Mouse (Mus musculus) CD4-positive helper T cell, adult 2 months (primary cell): ENCODE measurements around the gene Tpt1.
"Not testable (repeated sequence)": the region's sequence is repeated elsewhere in the genome, so short reads cannot be mapped to it uniquely, and the experiment has no call there.

Source experiments
- DNase-seq: peaks from one replicate; pipeline ENCODE4 v3.0.0-alpha.2; 2012; ENCODE audit warnings: low read depth, missing footprints, low spot score

Tpt1 gene

DNA sequence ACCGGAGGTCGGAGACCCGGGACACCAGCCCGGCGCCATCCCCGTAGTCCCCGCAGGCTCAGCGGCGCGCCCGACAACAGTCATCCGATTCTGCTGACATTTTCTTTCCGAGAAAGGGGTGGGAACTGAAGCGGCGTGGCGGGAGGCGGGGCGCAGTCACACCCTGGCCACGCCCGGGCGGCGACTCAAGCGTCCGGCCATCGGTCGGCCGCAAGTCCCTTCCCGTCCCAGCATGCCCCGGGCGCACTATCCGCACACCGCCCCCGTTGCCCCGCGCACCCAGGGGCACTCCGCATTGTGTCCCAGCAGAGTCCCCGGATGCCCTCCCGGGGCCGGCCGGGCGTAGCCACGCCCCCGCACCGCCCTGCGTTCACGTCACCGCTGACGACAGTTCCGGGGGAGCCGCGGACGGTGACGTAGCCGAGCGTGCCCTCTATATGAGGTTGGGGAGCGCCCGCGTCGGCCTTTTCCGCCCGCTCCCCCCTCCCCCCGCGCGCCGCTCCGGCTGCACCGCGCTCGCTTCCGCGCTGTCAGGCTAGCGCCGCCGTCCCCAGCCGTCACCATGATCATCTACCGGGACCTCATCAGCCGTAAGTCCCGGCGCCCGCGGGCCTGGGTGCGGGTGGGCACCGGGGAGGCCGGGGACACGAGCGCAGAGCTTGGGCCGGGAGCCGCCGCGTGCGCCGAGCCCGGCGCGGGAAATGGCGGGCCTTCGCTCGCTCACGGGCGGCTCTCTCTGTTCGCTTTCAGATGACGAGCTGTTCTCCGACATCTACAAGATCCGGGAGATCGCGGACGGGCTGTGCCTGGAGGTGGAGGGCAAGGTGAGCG is at the start of gene Tpt1:
Gene Tpt1 (plus strand): TSS at position 227 of the 831 bp plus-strand sequence.
- DNase-seq = peak; percentile 99

DNA sequence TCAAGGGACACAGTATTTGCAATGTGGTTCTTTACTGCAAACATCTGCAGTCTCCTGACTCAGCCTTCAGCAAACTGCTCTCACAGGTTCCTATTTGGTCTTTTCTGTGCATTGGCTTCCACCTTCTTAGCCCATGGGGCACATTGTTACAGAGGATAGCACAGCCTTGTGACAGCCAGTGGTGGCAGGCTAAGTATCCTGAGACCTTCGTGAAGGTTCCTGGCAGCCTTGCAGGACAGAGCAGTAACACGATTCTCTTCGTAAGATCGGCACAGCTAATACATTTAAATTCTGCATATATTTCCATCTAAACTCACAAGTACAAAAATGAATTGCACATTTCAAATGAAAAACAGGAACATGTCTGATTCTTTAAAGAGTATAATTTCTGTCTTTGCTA is 49.0 kb upstream of the Tpt1 start:
- DNase-seq = no peak

DNA sequence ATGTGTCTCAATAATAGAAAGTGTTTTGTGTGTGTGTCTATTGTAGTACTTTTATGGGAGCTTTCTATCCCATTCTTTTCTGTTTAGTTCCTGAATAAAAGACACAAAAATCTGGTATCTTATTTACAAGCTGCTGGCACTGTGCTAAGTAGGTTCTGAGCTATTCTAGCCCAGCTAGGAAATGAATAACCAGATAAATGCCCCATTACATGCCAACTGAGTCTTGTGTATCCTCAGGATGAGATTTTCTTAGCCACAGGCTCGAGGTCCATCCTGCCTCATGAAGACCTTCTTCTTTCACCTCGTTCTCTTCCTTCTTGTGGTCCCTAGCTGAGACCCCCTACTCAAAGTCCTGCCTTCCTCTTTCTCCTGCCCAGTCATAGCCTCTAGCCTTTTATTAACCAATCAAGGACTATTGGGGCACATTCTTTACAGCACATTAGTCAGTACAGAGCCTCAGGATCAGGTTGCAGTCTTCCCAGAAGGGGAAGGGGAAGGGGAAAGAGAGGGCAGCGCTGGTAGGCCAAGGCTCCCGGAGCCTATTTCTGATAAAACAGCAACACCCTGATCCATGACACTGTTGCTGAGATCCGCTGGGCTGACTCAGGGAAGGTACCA is 47.0 kb upstream of the Tpt1 start:
- DNase-seq = no peak

DNA sequence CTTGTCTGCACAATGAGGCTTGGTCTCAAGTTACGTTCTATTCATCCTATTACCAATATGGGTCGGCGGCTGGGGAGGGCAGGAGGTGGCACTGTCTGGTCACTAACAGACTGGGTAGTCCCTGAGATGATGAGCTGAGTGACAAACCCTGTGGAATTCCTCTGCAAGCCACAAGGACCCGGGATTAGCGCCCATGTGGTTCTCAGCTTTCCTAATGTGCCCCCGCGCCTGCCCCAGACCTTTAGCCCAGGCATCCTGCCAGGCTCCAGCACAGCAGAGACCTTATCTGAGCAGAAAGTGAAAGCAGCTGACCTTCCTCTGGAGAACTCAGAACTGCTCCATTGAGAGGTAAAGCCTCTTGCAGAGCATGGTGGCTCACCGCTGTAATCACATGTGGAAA is 37.1 kb upstream of the Tpt1 start:
- no peak for DNase-seq

DNA sequence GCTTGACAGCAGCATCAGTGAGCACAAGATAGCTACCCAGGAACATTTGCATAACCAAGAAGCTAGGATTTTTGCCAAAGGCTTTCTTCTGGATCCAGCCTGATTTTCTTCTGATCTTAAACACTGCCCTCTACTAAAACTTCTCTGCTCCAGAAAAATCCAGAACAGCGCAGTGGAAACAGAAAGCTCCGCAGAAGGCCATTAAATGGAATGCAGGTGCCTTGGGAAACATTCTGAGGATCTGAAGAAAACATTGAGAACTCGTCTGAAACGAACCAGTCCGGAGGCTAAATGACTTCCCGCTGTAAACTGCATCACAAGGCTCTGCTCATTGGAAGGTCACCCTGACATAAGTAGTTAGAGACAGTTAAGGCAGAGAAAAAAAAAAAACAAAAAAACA is 35.0 kb upstream of the Tpt1 start:
- no peak for DNase-seq

DNA sequence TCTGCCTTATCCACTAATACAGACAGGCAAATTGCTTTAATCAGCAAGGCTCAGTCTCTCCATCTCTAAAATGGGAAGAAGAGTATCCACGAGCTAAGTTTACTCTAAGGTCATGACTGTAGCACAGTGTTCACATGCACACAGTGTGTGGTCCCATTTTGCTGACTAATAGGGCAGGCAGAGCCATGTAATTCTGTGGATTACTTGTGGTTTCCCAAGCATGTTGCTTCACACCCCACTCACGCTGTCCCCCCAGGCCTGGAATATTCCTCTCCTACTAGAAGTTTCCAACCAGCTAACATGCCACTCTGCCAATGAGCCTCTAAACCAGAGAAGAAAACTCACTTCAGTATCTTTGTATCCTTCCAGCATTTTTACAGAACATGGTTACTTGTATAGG is 26.4 kb upstream of the Tpt1 start:
- DNase-seq = no peak

DNA sequence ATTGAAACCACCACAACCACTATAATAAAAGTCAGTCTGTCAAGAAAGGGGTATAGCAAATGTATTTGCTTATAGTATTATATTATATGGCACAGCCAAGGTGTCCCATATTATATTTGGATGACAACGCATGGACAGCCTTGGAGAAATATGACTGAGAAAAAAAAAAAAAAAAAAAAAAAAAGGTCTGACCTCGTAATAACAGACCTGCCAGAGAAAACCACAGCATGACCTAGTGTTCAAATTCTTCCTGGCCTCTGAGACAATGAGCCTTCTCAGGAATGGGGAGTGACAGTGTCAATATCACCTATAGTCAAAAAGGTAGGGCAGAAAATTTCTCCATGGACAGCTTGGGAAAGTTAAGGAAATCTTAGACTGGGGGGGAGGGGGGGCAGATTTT is 25.6 kb upstream of the Tpt1 start:
- no peak for DNase-seq

DNA sequence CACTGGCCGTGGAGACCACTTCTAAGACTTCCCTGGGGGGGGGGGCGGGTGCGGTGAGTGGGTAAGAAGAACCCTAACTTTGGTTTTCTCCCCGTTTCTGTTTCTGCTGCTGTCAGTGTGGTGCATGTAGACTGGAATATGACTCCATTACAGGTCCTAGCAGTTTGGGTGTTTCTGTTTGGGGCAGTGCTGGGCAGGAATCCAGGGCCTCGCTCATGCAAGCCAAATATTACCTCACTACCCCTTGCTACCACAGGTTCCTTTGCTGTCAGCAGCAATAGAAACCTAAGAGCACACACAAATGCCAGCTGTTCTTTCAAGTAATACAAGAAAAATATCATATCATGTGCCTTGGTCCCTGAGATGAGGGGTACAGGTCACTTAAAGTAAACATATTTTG is 24.9 kb upstream of the Tpt1 start:
- peak; percentile 23 for DNase-seq

DNA sequence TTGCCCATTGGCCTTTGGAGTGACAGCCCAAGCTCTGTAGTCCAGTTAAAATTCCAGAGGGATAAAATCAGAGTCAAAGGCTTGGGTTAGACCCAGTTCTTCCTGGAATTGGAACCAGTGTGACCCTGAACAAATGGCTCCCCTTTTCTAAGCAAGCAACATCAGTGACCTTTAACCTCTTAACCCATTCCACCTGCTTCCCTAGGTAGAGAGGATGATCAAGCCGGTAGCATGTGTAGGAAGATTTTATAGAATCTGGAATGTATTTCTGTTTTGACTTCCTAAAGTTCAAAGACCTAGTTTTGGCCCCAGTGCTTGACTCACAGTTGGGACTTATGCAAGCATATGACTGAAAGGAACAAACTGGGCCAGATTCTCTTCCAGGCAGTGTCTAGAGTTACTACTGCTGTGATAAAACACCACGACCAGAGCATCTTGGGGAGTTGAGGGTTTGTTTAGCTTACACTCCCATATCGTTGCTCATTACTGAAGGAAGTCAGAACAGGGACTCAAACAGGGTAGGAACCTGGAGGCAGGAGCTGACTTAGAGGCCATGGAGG is 18.0 kb upstream of the Tpt1 start:
- DNase-seq = no peak

DNA sequence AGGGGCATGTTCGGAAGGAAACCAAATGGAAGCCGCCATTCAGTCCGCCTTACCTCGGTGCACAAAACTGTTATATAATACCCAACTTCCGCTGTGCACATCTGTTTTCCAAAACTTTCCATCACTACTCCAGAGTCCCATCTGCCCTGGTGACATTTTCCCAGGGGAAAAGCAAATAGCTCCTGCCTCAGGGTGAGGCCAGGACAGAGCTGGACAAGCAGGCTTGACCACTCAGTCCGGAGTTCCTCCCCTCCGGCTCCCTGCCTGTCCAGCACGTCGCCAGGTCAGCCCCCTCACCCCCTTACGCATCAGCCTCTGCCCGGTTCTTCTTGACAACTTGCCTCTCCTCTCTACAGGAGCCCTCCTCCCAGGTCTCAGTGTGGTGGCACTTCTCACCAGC is 16.7 kb upstream of the Tpt1 start:
- DNase-seq = no peak

DNA sequence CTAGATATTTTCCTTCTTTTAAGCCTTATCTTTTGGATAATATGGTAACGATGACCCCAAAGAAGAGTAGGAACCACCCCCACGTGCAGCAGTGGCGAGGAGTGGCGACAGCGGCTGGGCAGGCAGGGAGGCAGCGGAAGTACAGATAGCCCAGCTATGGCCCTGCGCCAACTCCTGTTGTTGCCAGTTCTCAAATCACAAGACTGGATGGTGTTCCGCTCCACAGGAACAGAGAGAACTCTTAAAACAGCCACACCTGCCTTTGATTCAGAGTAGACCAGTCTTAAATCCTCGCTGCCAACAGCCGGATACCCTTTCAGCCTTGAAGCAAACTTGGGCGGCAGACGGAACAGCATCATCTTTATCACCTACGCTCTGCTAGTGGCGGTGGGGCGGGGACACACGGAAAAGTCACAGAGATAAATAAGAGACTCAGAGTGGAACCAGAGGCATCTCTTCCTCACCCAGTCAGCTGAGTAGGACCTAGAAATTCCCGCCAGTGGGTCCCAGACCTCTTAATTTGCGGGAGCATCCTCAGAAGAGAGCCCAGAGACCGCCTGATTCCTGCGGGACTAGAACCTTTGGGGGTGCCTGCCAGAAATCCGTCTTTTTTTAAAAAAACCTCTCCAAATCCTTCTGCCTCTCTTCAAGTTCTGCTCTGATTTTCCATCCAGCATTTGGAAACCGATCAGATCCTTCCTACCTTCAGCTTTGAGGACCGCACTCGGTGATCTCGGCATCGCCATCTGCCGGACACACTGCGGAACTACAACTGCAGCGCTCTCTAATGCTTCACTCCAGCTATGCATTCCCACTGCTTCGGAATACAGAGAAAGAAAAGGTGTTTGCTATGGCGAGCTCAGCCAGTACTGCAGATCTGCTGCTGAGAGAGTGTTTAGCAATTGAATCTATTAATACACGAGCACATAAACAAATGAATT is 15.8 kb upstream of the Tpt1 start:
- peak; percentile 78 for DNase-seq

DNA sequence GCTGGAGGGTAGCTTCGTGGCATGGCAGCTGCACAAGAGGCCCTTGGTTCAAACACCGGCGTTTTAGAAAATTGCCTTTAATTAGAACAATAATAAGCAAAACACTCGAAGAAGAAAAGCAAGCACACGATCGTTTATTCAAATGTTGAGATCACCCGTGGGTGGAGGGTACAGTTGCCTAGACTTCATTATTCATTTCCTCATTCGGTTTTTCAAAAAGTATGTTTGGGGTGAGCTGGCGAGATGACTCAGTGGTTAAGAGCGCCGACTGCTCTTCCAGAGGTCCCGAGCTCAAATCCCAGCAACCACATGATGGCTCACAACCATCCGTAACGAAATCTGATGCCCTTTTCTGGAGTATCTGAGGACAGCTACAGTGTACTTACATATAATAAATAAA is 15.1 kb upstream of the Tpt1 start:
- not testable (repeated sequence) for DNase-seq

DNA sequence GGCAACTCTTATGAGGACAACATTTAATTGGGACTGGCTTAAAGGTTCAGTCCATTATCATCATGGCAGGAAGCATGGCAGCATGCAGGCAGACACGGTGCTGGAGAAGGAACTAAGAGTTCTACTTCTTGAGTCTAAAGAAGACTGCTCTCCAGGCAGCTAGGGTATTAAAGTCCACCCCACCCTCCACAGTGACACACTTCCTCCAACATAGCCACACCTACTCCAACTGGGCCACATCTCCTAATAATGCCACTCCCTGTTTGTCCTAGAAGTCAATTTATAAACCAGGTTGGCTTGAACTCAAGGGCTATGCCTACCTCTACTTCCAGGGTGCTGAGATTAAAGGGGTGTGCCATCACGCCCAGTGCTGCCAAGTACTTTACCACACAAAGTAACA is 12.9 kb upstream of the Tpt1 start:
- no peak for DNase-seq

DNA sequence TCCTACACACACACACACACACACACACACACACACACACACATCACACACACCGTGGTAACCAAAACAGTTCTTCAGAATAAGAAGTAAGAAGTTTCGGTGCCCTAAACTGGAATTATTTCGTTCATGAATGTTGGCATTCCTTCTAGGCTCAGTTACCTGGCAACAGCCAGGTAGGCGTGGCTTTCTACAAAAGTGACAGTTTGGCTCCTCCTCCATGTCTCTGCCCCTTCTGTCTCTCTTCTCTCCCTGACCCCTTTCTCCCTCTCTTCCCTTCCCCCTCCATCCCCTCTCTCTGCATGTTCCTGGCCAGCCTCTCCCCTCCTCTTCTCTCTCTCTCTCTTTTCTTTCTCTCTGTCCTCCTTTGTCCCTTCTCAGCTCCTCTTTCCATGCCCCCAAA is 11.9 kb upstream of the Tpt1 start:
- DNase-seq = no peak

DNA sequence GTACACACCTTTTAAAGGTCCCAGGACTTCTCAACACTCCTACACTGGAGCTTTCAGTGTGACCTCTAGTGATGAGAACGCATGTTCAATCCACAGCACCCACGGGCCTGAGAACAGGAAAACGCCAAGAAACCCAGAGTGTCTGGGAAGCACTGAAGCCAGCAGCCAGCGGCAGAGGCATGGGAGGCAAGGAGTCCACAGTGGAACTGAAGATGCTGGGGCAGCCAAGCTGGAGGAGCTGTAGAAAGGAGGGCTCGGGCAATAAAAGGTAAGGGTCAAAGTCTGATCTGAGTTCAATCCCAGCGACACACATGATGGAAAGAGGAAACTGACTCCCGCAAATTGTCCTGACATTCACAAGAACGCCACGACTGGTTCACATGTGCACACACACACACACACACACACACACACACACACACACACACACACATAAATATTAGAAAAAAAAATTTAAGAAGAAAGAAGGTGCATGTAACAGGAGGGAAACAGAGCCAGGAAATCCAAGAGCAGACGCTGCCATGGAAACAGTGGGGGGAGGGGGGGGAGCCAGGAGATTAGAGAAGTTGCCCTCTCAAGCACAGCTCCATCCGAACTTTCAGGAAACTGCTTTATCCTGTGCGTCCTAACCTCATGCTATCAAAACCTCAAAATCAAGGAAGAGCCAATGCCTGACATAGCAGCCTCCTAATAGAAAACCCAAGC is 11.2 kb upstream of the Tpt1 start:
- no peak for DNase-seq

DNA sequence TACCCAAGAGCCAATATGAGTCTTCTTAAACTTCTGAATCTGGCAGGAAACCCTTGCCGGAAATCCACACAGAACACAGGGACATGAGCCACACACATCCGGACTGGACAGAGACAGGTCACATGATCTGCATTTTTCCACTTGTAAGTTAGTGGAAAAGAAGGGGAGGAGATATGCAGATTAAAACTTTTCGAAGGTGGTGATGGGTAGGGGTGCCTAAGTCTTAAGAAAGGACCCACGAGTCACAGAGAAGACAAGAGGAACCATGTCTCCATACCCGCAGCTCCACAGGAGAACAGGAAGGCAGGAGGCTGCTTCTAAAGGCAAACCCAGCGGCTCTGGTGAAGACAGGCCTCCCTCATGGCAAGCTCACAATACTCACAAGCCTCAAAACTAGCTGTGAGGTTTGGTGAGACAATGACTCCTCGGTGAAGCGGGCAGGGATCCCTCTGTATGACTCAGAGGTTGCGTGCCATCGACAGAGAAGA is 10.6 kb upstream of the Tpt1 start:
- DNase-seq = peak; percentile 91

DNA sequence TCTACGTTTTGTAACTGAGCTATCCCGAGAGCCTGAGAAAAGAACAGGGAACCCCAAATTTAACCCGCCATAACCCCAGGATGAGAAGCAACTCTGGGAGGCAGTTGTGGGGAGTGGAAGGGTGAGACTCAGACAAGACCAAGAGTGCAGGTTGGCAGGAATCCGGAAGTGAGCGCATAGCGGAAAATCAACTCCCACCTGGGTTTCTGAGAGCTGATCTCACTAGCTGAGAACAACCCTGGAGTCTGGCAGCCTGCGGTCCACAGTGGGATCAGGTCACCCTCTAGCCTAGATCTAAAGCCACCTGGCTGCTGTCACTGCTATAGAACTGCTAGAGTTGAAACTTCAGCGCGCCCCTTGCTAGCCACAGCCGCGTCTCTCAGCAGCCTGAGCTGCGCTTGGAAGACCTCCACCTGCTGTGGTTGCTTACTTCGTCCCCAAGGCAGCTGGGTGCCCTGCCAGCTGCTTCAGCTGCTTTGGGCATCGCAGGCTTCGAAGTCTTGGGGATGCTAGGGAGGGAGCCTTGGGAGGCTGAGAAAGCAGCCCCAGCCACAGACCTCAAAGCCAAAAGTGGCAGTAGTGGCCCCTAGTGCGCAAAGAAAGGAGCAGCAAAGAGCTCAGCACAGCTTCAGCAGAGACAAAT is 10.0 kb upstream of the Tpt1 start:
- DNase-seq = peak; percentile 87

DNA sequence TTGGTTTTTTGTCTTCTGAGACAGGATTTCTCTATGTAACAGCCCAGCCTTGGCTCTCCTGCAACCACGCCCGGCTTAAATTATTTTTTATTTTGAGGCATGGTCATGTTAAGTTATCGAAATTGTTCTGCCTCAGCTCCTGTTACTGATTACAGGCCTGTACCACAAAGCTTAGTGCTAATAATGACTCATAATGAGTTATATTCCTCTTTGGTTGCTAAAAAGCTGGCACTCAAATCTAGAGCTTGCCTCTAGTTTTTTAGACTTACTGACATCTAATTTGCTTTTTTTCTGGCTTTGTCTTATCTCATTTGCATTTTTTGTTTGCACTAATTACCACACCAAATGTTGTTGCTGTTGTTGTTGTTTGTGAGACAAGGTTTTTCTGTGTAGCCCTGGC is 8.3 kb upstream of the Tpt1 start:
- DNase-seq = no peak

DNA sequence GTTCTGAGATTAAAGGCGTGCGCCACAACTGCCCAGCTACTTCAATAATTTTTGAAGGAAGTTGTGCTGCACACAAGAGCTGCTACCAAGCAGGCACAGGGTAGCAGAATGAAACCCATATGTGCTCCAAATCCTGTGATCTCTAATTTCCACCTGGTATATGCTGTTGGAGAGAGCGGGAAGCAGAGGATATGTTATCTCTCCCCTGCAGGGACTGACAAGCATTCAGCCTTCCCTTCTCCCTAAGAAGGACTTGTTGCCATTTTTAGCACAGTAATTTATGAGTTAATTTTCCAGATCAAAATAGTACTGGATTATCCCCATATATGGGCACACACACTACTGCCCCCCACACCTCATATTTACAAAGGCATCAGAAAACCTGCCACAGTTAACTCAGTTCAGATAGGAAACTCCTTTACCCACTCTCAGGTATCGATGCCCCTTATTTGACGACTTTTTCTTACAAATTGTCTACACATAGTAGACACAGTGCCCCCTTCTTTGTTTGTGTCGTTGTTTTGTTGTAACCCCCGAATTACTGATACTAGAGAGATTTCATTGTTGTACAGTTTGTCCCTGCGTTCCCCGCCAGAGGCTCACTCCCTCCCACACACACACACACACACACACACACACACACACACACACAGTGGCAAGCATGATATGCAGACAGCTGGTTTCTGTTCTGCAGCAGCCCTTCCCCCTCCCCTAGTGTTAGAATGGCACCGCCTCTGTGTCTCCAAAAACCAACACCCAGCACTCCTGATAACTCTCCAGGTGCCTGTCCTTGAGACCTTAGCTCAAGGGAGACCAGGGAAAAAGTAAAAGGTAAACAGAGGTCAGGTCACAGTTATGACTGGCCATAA is 7.6 kb upstream of the Tpt1 start:
- DNase-seq = peak; percentile 72

DNA sequence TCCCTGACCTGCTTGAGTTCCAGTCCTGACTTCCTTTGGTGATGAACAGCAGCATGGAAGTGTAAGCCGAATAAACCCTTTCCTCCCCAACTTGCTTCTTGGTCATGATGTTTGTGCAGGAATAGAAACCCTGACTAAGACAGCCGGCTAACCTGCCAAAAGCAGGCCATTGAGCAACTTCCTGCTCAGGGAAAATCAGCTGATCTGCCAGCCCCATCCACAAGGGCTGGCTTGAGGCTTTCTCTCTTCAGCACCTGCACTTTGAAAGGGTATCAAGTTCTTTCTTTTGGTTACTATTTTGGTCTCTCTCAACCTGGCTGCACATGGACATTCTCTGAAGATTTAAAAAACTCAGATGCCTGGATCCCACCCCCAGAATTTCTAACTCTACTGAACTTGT is 3.1 kb upstream of the Tpt1 start:
- DNase-seq = not testable (repeated sequence)
